Mouse (Mus musculus) olfactory bulb, adult 2 months (tissue): Measurements from ENCODE around the gene Csf3. TPM values are rescaled to one million over a fixed set of nuclear protein-coding genes. Genes with fewer than 3 reads are reported as not detected.
"Not testable (repeated sequence)": the region's sequence is repeated elsewhere in the genome, so short reads cannot be mapped to it uniquely, and the experiment has no call there.

Experiments
- H3K27ac ChIP-seq: fragments of 200-500 bp; 2 replicates; pipeline ENCODE4 v1.5.1; 2012; ENCODE audit warnings: low read depth, low read length; ENCODE audit not compliant: insufficient read depth
- H3K4me1 ChIP-seq: fragments of 200-500 bp; 2 replicates; pipeline ENCODE4 v1.6.1; 2012; ENCODE audit warnings: low read length; ENCODE audit not compliant: control insufficient read depth, insufficient read depth
- H3K4me3 ChIP-seq: fragments of 200-500 bp; 2 replicates; pipeline ENCODE4 v1.5.1; 2012; ENCODE audit warnings: mild to moderate bottlenecking, low read depth, low read length, moderate library complexity; ENCODE audit not compliant: insufficient read depth
- CTCF ChIP-seq: fragments of 200-500 bp; IDR thresholded peaks from 2 replicates; pipeline ENCODE4 v1.5.1; 2012; ENCODE audit warnings: low read depth, mild to moderate bottlenecking, low read length, moderate library complexity; ENCODE audit not compliant: insufficient read depth
- POLR2A ChIP-seq: fragments of 200-500 bp; IDR thresholded peaks from 2 replicates; pipeline ENCODE4 v1.6.1; 2012; ENCODE audit warnings: mild to moderate bottlenecking, low read depth, low read length, moderate library complexity; ENCODE audit not compliant: insufficient read depth
- WGBS: fragments of 180-500 bp; shearing (Covaris S2); methylation state at CpG from one replicate; pipeline ENCODE4 v1.1.7; 2018; 5-methylcytosine and 5-hydroxymethylcytosine counted together
- polyA plus RNA-seq: library from polyadenylated mRNA; stranded (reverse); fragments of >200 nt; gene quantifications from 2 replicates; pipeline ENCODE4 v1.2.4, GENCODE M21; 2012; ENCODE audit warnings: low replicate concordance; ENCODE audit not compliant: missing spikeins, insufficient read depth, insufficient read length

Csf3 gene
- polyA plus RNA-seq, 1 experiment: not detected

DNA sequence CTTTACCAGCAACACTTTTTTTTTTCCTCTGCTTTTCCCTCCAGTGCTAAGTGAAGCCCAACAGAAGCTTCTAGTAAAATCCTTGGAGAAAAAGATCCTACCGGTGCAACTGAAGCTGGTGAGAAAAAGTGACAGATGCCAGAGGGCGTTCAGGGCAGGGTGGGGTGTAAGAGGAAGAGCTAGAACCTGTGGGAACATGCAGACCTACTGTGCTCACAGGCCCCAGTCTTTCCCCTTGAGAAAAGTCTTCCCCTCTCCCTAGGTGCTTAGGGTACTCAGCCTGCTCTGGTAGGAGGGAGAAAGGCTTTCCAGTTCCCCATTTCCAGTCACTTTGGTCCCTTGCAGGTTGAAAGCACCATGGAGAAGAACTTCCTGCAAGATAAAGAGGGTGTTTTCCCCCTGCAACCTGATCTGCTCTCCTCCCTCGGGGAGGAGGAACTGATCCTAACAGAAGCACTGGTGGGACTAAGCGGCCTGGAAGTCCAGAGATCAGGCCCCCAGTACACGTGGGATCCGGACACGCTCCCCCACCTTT lies 25.2 kb upstream of the Csf3 start:
- H3K4me1 ChIP-seq: peaks cover 5% of the 10 kb centered on the region
- no peak overlapping the region for H3K4me3 ChIP-seq
- 55% methylated on average over 7 of the region's 7 CpGs for WGBS
- no peak overlapping the region for H3K27ac ChIP-seq
- no peak for TF ChIP-seq POLR2A
- TF ChIP-seq CTCF: no peak

DNA sequence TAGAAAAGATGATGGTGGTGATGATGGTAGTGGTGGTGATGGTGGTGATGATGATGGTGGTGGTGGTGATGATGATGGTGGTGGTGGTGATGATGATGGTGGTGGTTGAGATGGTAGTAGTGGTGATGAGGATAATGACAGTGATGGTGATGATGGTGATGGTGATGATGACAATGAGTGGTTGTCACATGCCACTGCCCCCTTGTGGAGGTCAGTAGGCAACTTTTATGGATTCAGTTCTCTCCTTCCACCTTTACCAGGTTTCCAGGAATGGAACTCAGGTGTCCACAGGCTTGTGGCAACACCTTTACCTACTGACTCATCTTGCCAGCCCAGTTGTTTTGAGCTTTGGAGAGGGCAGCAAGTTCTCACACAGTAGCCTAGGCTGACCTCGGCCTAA lies 21.0 kb upstream of the Csf3 start:
- H3K4me3 ChIP-seq: no peak overlapping the region
- WGBS: 95% methylated on average over 1 of the region's 1 CpGs
- TF ChIP-seq CTCF (no peak), POLR2A (no peak)
- H3K27ac ChIP-seq: no peak overlapping the region
- H3K4me1 ChIP-seq: no peaks in the 10 kb centered on the region

DNA sequence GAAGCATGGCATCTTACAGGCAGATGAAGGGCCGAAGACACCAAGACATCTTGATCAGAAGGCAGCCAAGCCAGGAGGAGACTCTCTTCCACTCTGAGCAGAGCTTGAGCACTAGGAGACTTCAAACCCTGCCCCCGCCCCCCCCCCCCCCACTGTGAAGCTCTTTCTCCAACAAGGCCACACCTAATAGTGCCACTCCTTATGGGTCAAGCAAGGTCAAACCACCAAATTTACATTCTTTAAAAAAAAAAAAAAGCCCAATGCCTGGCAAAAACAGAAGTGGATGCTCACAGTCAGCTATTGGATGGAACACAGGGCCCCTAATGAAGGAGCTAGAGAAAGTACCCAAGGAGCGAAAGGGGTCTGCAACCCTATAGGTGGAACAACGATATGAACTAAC lies 20.5 kb upstream of the Csf3 start:
- not testable (repeated sequence) for H3K4me3 ChIP-seq, H3K4me1 ChIP-seq, H3K27ac ChIP-seq
- 88% methylated on average over 4 of the region's 4 CpGs for WGBS

DNA sequence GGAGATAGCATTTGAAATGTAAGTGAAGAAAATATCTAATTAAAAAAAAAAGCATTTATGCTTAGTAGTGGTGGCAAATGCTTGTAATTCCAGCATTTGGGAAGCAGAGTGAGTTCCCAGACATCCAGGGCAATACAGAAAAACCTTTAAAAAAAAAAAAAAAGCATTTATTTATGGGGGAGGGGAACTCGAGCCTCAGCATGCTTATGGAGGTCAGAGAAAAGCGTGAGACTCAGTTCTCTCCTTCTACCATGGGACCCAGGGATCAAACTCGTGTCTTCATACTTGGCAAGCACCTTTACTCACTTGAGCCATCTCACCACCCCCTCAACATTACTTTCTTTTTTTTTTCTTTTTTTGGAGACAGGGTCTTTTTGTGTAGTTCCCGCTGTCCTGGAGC lies 19.9 kb upstream of the Csf3 start:
- WGBS: 80% methylated on average over 4 of the region's 4 CpGs
- TF ChIP-seq POLR2A (no peak), CTCF (no peak)
- H3K4me1 ChIP-seq: peaks cover 2% of the 10 kb centered on the region; the same call in 1 of the 2 replicates
- H3K4me3 ChIP-seq: no peak overlapping the region
- H3K27ac ChIP-seq: no peak overlapping the region

DNA sequence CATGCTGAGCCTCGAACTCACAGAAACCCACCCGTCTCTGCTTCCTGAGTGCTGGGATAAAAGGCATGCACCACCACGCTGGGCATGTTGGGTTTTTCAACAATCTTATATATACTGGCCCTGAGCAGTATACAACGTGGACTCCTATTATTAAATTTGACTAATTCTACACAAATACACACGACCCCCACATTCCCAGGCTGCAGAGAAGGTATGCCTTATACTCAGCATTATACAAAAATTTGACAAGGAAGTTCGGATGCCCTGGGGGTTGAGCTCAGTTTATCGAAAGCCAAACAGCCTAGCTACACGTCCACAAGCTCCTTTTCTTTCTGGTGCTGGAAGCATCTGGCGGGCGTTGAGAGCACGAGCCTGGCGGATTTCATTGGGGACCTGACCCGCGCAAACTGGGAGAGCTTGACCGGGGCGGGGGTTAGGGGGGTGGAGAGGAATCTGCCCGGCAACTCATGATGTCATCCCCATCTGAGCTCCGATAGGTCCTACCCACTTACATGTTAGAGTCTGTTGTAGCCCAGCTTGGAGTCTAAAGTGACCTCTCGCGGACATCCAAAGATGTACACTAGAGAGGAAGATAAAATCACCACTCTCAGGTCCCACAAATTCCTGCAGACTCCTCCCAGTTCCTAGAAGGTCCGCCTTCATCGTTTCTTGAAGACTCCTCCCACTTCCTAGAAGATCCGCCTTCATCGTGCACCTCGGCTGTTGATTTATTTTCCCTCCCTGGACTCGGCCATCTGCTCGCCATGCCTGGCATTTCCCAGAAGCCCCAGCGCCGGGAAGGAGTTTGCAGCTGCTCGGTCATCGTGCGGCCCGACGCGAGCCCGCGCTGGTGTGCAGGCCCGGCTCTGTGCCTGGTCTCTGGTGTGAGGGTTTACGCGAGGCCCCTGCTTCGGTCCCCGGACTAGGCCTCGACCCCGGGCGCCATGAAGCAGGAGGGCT lies 19.0 kb upstream of the Csf3 start, which contains the start of gene Psmd3:
Psmd3 (plus strand) TSS at position 769 of the 960 bp plus-strand sequence.
- H3K4me1 ChIP-seq: peaks cover 2% of the 10 kb centered on the region; the same call in 1 of the 2 replicates
- H3K4me3 ChIP-seq: peak within 1 kb of the TSS; percentile 98
- TF ChIP-seq POLR2A: peak; percentile 82
- no peak for TF ChIP-seq CTCF
- H3K27ac ChIP-seq: peak within 1 kb of the TSS; percentile 47
- WGBS: 2% methylated on average over 45 of the region's 45 CpGs

DNA sequence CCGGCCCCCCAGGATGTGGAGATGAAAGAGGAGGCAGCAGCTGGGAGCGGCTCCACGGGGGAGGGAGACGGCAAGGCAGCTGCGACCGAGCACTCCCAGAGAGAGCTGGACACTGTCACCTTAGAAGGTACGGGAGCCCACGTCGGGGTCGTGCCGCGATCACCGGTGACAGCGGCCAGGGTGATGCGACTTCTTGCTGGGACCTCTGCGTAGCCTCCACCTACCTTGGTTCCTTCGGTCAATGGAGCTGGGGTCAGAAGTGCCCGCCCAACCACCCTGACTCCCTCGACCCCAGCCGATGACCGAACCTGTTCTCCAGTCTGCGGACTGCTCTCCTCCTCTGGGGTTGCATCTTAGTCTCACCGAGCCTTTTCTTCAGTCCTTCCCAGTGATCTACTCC lies 18.3 kb upstream of the Csf3 start:
- WGBS: 0% methylated on average over 23 of the region's 23 CpGs
- Histone ChIP-seq H3K4me1 (peaks cover 2% of the 10 kb centered on the region; the same call in 1 of the 2 replicates), H3K4me3 (peak overlapping the region; percentile 98), H3K27ac (peak overlapping the region; percentile 47)
- TF ChIP-seq POLR2A (no peak), CTCF (no peak)

DNA sequence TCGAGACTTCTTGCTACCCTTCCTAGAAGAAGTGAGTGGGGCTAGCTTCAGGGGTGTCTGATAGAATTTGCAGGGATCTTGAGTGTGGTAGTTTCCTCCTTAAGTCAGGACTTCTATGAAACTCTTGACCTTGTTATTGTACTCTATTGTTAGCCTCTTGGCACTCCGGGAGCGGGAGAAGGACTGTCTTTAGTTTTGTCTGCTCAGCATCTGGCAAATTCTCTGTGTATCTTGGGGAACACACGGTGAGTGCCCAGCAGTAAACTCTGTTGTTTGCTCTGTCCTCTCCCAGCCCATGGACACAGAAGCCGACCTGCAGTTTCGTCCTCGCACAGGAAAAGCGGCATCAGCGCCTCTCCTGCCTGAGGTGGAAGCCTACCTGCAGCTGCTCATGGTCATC lies 15.4 kb upstream of the Csf3 start:
- peaks cover 2% of the 10 kb centered on the region; the same call in 1 of the 2 replicates for H3K4me1 ChIP-seq
- H3K27ac ChIP-seq: no peak overlapping the region
- H3K4me3 ChIP-seq: no peak overlapping the region
- TF ChIP-seq CTCF (no peak), POLR2A (no peak)
- WGBS: 90% methylated on average over 9 of the region's 9 CpGs

DNA sequence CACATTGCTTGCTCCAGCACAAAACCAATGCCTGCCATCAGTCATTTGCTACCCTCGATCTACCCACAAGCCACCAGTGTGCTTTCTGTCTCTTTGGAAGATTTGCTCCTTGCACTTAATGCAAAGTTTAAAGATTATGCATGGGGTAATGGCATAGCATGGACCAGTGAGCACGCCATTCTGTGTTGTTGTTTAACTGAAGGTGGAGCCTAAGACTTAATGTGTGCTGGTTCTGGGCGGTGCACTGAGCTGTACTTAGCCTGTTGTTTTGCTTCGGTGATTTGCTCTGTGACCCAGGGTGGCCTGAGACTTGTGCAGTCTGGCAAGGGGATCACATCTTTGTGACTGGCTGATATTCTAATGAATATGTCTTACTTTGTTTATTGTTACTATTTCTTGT lies 14.1 kb upstream of the Csf3 start:
- 87% methylated on average over 4 of the region's 4 CpGs for WGBS
- Histone ChIP-seq H3K4me1 (peaks cover 2% of the 10 kb centered on the region; the same call in 1 of the 2 replicates), H3K4me3 (no peak overlapping the region), H3K27ac (no peak overlapping the region)
- TF ChIP-seq CTCF (no peak), POLR2A (no peak)

DNA sequence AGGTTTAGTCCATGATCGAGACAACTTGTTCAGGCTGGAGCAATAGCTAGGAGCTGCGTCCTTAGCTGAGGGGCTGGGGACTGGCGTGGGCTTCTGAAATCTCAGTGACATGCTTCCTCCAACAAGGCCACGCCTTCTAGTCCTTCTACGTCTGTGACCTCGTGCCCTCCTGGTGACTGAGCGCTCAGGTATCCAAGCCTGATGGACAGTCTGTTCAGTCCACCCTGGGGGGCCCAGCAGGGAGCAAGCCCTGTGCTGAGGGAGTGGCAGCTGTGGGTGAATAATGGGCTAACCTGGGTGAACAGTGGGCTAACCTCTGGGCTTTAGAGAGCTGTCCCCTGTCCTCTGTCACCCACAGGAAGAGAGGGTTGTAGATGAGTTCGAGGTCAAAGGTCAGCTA lies 13.1 kb upstream of the Csf3 start:
- Histone ChIP-seq H3K4me3 (no peak overlapping the region), H3K4me1 (peaks cover 2% of the 10 kb centered on the region; the same call in 1 of the 2 replicates), H3K27ac (no peak overlapping the region)
- 87% methylated on average over 8 of the region's 8 CpGs for WGBS
- TF ChIP-seq CTCF (no peak), POLR2A (no peak)
